Mouse (Mus musculus): ENCODE data around the gene Stk39.

The Stk39 gene

GRCm38 (mm10) chr2:68296743-68297142, 175.3 kb downstream of the Stk39 start:
- DNase-seq (ENCODE audit: low read depth in 1 of 2, low spot score in 2 of 2) = no peak

GRCm38 (mm10) chr2:68292539-68293320, 179.3 kb downstream of the Stk39 start:
- DNase-seq (ENCODE audit: low read depth in 1 of 2, low spot score in 2 of 2) = no peak

- DNase-seq (ENCODE audit: low read depth in 1 of 2, low spot score in 2 of 2) = no peak
Measured at GRCm38 (mm10) chr2:68291895-68292294, 180.2 kb downstream of the Stk39 start.

- DNase-seq (ENCODE audit: low read depth in 1 of 2, low spot score in 2 of 2) = no peak
Measured at GRCm38 (mm10) chr2:68289961-68290360, 182.1 kb downstream of the Stk39 start.

GRCm38 (mm10) chr2:68289177-68289576, 182.9 kb downstream of the Stk39 start:
- DNase-seq (ENCODE audit: low read depth in 1 of 2, low spot score in 2 of 2) = no peak

GRCm38 (mm10) chr2:68288106-68288505, 184.0 kb downstream of the Stk39 start:
- no peak for DNase-seq (ENCODE audit: low read depth in 1 of 2, low spot score in 2 of 2)

- DNase-seq (ENCODE audit: low read depth in 1 of 2, low spot score in 2 of 2) = no peak
Measured at GRCm38 (mm10) chr2:68284391-68284790, 187.7 kb downstream of the Stk39 start.

GRCm38 (mm10) chr2:68283021-68283548, 189.0 kb downstream of the Stk39 start:
- DNase-seq (ENCODE audit: low read depth in 1 of 2, low spot score in 2 of 2) = no peak

- DNase-seq (ENCODE audit: low read depth in 1 of 2, low spot score in 2 of 2) = no peak
Measured at GRCm38 (mm10) chr2:68281575-68281974, 190.5 kb downstream of the Stk39 start.

- DNase-seq (ENCODE audit: low read depth in 1 of 2, low spot score in 2 of 2) = no peak
Measured at GRCm38 (mm10) chr2:68271301-68271700, 200.8 kb downstream of the Stk39 start.

- no peak for DNase-seq (ENCODE audit: low read depth in 1 of 2, low spot score in 2 of 2)
Measured at GRCm38 (mm10) chr2:68270836-68271235, 201.2 kb downstream of the Stk39 start.

- no peak for DNase-seq (ENCODE audit: low read depth in 1 of 2, low spot score in 2 of 2)
Measured at GRCm38 (mm10) chr2:68269646-68270045, 202.4 kb downstream of the Stk39 start.

- DNase-seq (ENCODE audit: low read depth in 1 of 2, low spot score in 2 of 2) = no peak
Measured at GRCm38 (mm10) chr2:68264826-68265225, 207.2 kb downstream of the Stk39 start.

GRCm38 (mm10) chr2:68260911-68261310, 211.2 kb downstream of the Stk39 start:
- DNase-seq (ENCODE audit: low read depth in 1 of 2, low spot score in 2 of 2) = no peak

- no peak for DNase-seq (ENCODE audit: low read depth in 1 of 2, low spot score in 2 of 2)
Measured at GRCm38 (mm10) chr2:68257571-68257970, 214.5 kb downstream of the Stk39 start.

GRCm38 (mm10) chr2:68256472-68256871, 215.6 kb downstream of the Stk39 start:
- no peak for DNase-seq (ENCODE audit: low read depth in 1 of 2, low spot score in 2 of 2)

GRCm38 (mm10) chr2:68254756-68255155, 217.3 kb downstream of the Stk39 start:
- DNase-seq (ENCODE audit: low read depth in 1 of 2, low spot score in 2 of 2) = no peak

- DNase-seq (ENCODE audit: low read depth in 1 of 2, low spot score in 2 of 2) = no peak
Measured at GRCm38 (mm10) chr2:68253222-68253621, 218.8 kb downstream of the Stk39 start.

GRCm38 (mm10) chr2:68252048-68252758, 219.9 kb downstream of the Stk39 start:
- DNase-seq (ENCODE audit: low read depth in 1 of 2, low spot score in 2 of 2) = no peak

- no peak for DNase-seq (ENCODE audit: low read depth in 1 of 2, low spot score in 2 of 2)
Measured at GRCm38 (mm10) chr2:68250897-68251296, 221.2 kb downstream of the Stk39 start.

GRCm38 (mm10) chr2:68249855-68250424, 222.1 kb downstream of the Stk39 start:
- no peak for DNase-seq (ENCODE audit: low read depth in 1 of 2, low spot score in 2 of 2)

GRCm38 (mm10) chr2:68246284-68246683, 225.8 kb downstream of the Stk39 start:
- DNase-seq (ENCODE audit: low read depth in 1 of 2, low spot score in 2 of 2) = no peak
